Mouse (Mus musculus) olfactory bulb, adult 2 months (tissue): Measurements from ENCODE around the gene Gm44579.

Experiments
- CTCF ChIP-seq: fragments of 200-500 bp; IDR thresholded peaks from 2 replicates; pipeline ENCODE4 v1.5.1; 2012; ENCODE audit warnings: low read depth, mild to moderate bottlenecking, low read length, moderate library complexity; ENCODE audit not compliant: insufficient read depth
- POLR2A ChIP-seq: fragments of 200-500 bp; IDR thresholded peaks from 2 replicates; pipeline ENCODE4 v1.6.1; 2012; ENCODE audit warnings: mild to moderate bottlenecking, low read depth, low read length, moderate library complexity; ENCODE audit not compliant: insufficient read depth

- TF ChIP-seq POLR2A, result no peak
- TF ChIP-seq CTCF, result no peak
Measured at GRCm38 (mm10) chr15:98213336-98213870, 7.4 kb downstream of the Gm44579 start.
